Mouse (Mus musculus): ENCODE measurements around the gene Aicda. TPM values are rescaled to one million over a fixed set of nuclear protein-coding genes. Genes with fewer than 3 reads are reported as not detected.

Gene Aicda
- total and polyA plus RNA-seq, 2 experiments from 2014 or later = not detected

DNA sequence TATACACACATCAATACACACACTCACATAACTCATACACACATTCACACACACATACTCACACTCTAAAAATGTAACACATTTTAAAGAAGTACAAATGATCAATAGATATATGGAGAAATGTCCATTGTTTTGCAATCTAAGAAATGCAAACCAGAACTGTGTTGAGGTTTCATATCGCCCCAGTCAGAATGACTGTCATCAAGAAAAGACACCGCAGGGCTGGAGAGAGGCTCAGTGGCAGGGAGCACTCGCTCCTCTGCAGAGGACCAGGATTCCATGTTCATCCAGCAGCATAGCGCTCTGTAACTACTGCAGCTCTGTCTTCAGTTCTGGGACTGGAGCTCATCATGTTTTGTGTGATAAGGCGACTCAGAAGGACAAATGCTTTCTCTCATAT, 10.0 kb upstream of the Aicda start:
- Histone ChIP-seq H3K36me3 (replicated peaks; ENCODE audit: control insufficient read depth, insufficient read depth, low read length) (no peaks in the 10 kb centered on the region), H3K27me3 (ENCODE audit: control insufficient read depth, insufficient read depth, low read length) (no peaks in the 10 kb centered on the region), H3K9me3 (replicated peaks; ENCODE audit: control insufficient read depth, low read length) (no peaks in the 10 kb centered on the region), H3K27ac (ENCODE audit: low read depth) (no peak overlapping the region), H3K4me3 (ENCODE audit: low read depth, low read length) (no peak overlapping the region), H3K9ac (replicated peaks; ENCODE audit: low read depth, low read length) (no peak overlapping the region), H3K4me2 (ENCODE audit: low read depth, low read length) (no peak overlapping the region), H3K4me1 (ENCODE audit: control insufficient read depth, insufficient read depth) (no peaks in the 10 kb centered on the region)
- TF ChIP-seq CTCF (IDR thresholded peaks at IDR 0.05; ENCODE audit: low read depth) (no peak), EP300 (IDR thresholded peaks at IDR 0.05; ENCODE audit: low read depth) (no peak)
- 53% methylated on average over 5 of the region's 5 CpGs for WGBS
- DNase-seq (ENCODE audit: low spot score) (no peak), ATAC-seq (ENCODE audit: insufficient read depth, low read depth) (no peak)

DNA sequence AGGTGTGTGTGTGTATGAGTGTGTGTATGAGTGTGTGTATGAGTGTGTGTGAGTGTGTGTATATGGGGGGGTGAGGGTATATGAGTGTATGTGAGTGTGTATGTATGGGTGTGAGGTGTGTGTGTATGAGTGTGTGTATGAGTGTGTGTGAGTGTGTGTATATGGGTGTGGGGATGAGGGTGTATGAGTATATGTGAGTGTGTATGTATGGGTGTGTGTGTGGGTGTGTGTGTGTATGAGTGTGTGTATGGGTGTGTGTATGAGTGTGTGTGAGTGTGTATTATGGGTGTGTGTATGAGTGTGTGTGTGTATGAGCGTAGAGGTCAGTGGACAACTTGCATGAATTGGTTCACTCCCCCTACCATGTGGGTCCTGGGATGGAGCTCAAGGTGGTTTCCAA, 8.9 kb upstream of the Aicda start:
- no peak overlapping the region for H3K27ac ChIP-seq (ENCODE audit: low read depth)
- H3K9me3 ChIP-seq (replicated peaks; ENCODE audit: control insufficient read depth, low read length) = no peaks in the 10 kb centered on the region
- H3K4me3 ChIP-seq (ENCODE audit: low read depth, low read length) = no peak overlapping the region
- no peak overlapping the region for H3K9ac ChIP-seq (replicated peaks; ENCODE audit: low read depth, low read length)
- no peak for ATAC-seq (ENCODE audit: insufficient read depth, low read depth)
- no peak for TF ChIP-seq EP300 (IDR thresholded peaks at IDR 0.05; ENCODE audit: low read depth)
- no peak for TF ChIP-seq CTCF (IDR thresholded peaks at IDR 0.05; ENCODE audit: low read depth)
- no peaks in the 10 kb centered on the region for H3K27me3 ChIP-seq (ENCODE audit: control insufficient read depth, insufficient read depth, low read length)
- 100% methylated on average over 1 of the region's 1 CpGs for WGBS
- DNase-seq (ENCODE audit: low spot score) = no peak
- no peaks in the 10 kb centered on the region for H3K4me1 ChIP-seq (ENCODE audit: control insufficient read depth, insufficient read depth)
- H3K4me2 ChIP-seq (ENCODE audit: low read depth, low read length) = no peak overlapping the region
- no peaks in the 10 kb centered on the region for H3K36me3 ChIP-seq (replicated peaks; ENCODE audit: control insufficient read depth, insufficient read depth, low read length)

DNA sequence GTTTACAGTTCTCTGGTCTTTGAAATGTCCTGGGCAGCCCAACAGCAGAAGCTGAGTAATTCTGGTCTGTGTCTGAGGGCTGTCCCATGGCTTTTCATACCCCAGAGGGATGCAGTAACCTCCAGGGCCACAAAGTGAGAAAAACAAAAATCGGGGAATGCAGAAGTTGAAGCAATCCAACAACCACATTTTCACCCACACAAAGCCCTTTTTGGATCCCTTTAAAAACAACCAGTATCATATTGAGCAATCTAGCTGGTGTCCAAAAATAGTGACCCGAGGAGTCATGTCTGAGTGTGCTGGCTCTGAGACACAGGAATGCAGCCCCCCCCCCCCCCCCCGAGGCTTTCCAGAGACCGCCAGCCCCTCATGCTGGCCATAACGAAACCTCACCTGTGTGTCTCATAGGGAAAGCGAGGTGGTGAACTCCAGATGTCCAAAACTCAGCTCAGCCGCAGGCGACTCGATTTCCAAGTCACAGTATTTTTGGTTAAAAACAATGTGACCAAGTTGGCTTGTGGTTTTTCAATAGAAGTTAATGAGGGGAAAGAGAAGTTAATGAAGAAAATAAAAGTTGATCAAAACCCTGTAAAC, 8.2 kb upstream of the Aicda start:
- ATAC-seq (ENCODE audit: insufficient read depth, low read depth) = no peak
- no peak for TF ChIP-seq EP300 (IDR thresholded peaks at IDR 0.05; ENCODE audit: low read depth)
- no peak for TF ChIP-seq CTCF (IDR thresholded peaks at IDR 0.05; ENCODE audit: low read depth)
- H3K36me3 ChIP-seq (replicated peaks; ENCODE audit: control insufficient read depth, insufficient read depth, low read length) = no peaks in the 10 kb centered on the region
- no peaks in the 10 kb centered on the region for H3K9me3 ChIP-seq (replicated peaks; ENCODE audit: control insufficient read depth, low read length)
- no peak overlapping the region for H3K4me3 ChIP-seq (ENCODE audit: low read depth, low read length)
- no peaks in the 10 kb centered on the region for H3K4me1 ChIP-seq (ENCODE audit: control insufficient read depth, insufficient read depth)
- no peak overlapping the region for H3K27ac ChIP-seq (ENCODE audit: low read depth)
- no peak overlapping the region for H3K4me2 ChIP-seq (ENCODE audit: low read depth, low read length)
- no peak for DNase-seq (ENCODE audit: low spot score)
- WGBS = 53% methylated on average over 9 of the region's 9 CpGs
- no peaks in the 10 kb centered on the region for H3K27me3 ChIP-seq (ENCODE audit: control insufficient read depth, insufficient read depth, low read length)
- H3K9ac ChIP-seq (replicated peaks; ENCODE audit: low read depth, low read length) = no peak overlapping the region

- H3K4me2 ChIP-seq (ENCODE audit: low read depth, low read length) = no peak overlapping the region
- DNase-seq (ENCODE audit: low spot score) = no peak
- no peak overlapping the region for H3K9ac ChIP-seq (replicated peaks; ENCODE audit: low read depth, low read length)
- no peak overlapping the region for H3K27ac ChIP-seq (ENCODE audit: low read depth)
- no peaks in the 10 kb centered on the region for H3K4me1 ChIP-seq (ENCODE audit: control insufficient read depth, insufficient read depth)
- no peaks in the 10 kb centered on the region for H3K9me3 ChIP-seq (replicated peaks; ENCODE audit: control insufficient read depth, low read length)
- no peaks in the 10 kb centered on the region for H3K36me3 ChIP-seq (replicated peaks; ENCODE audit: control insufficient read depth, insufficient read depth, low read length)
- H3K4me3 ChIP-seq (ENCODE audit: low read depth, low read length) = no peak overlapping the region
- no peak for ATAC-seq (ENCODE audit: insufficient read depth, low read depth)
- 78% methylated on average over 10 of the region's 10 CpGs for WGBS
- H3K27me3 ChIP-seq (ENCODE audit: control insufficient read depth, insufficient read depth, low read length) = no peaks in the 10 kb centered on the region
- no peak for TF ChIP-seq EP300 (IDR thresholded peaks at IDR 0.05; ENCODE audit: low read depth)
- no peak for TF ChIP-seq CTCF (IDR thresholded peaks at IDR 0.05; ENCODE audit: low read depth)
Observed at GRCm38 (mm10) chr6:122545948-122546347, 7.7 kb upstream of the Aicda start.

GRCm38 (mm10) chr6:122554102-122554501, 501 bp downstream of the Aicda start:
- Histone ChIP-seq H3K4me1 (ENCODE audit: control insufficient read depth, insufficient read depth) (no peaks in the 10 kb centered on the region), H3K9me3 (replicated peaks; ENCODE audit: control insufficient read depth, low read length) (no peaks in the 10 kb centered on the region), H3K36me3 (replicated peaks; ENCODE audit: control insufficient read depth, insufficient read depth, low read length) (no peaks in the 10 kb centered on the region), H3K4me2 (ENCODE audit: low read depth, low read length) (no peak overlapping the region), H3K9ac (replicated peaks; ENCODE audit: low read depth, low read length) (no peak overlapping the region), H3K27ac (ENCODE audit: low read depth) (no peak overlapping the region), H3K4me3 (ENCODE audit: low read depth, low read length) (no peak overlapping the region), H3K27me3 (ENCODE audit: control insufficient read depth, insufficient read depth, low read length) (0 out of 2 replicates have a peak, but pooled peaks cover 2% of the 10 kb centered on the region)
- ATAC-seq (ENCODE audit: insufficient read depth, low read depth) (no peak), DNase-seq (ENCODE audit: low spot score) (no peak)
- WGBS = 72% methylated on average over 6 of the region's 6 CpGs
- no peak for TF ChIP-seq EP300 (IDR thresholded peaks at IDR 0.05; ENCODE audit: low read depth)
- TF ChIP-seq CTCF (IDR thresholded peaks at IDR 0.05; ENCODE audit: low read depth) = no peak

- no peaks in the 10 kb centered on the region for H3K4me1 ChIP-seq (ENCODE audit: control insufficient read depth, insufficient read depth)
- no peak overlapping the region for H3K4me3 ChIP-seq (ENCODE audit: low read depth, low read length)
- no peak for TF ChIP-seq CTCF (IDR thresholded peaks at IDR 0.05; ENCODE audit: low read depth)
- TF ChIP-seq EP300 (IDR thresholded peaks at IDR 0.05; ENCODE audit: low read depth) = no peak
- 24% methylated on average over 7 of the region's 7 CpGs for WGBS
- no peaks in the 10 kb centered on the region for H3K9me3 ChIP-seq (replicated peaks; ENCODE audit: control insufficient read depth, low read length)
- no peak overlapping the region for H3K4me2 ChIP-seq (ENCODE audit: low read depth, low read length)
- H3K27me3 ChIP-seq (ENCODE audit: control insufficient read depth, insufficient read depth, low read length) = 0 out of 2 replicates have a peak, but pooled peaks cover 2% of the 10 kb centered on the region
- no peak for DNase-seq (ENCODE audit: low spot score)
- ATAC-seq (ENCODE audit: insufficient read depth, low read depth) = no peak
- H3K9ac ChIP-seq (replicated peaks; ENCODE audit: low read depth, low read length) = no peak overlapping the region
- H3K27ac ChIP-seq (ENCODE audit: low read depth) = no peak overlapping the region
- no peaks in the 10 kb centered on the region for H3K36me3 ChIP-seq (replicated peaks; ENCODE audit: control insufficient read depth, insufficient read depth, low read length)
Observed at GRCm38 (mm10) chr6:122555266-122555665, 1.7 kb downstream of the Aicda start.

Data from heart, postnatal 0 days (tissue).